Mouse (Mus musculus) heart, postnatal 0 days (tissue): ENCODE results near the gene Olfr1393. TPM values are rescaled to one million over a fixed set of nuclear protein-coding genes. Genes with fewer than 3 reads are reported as not detected.
"Not testable (repeated sequence)": the region's sequence is repeated elsewhere in the genome, so short reads cannot be mapped to it uniquely, and the experiment has no call there.

Experiments used
- ATAC-seq: fragments of 200-750 bp; cut with Nextera tagmentation; 2 replicates; pipeline ENCODE4 v1.8.0; 2017; ENCODE audit warnings: low read depth, moderate number of reproducible peaks, moderate library complexity; ENCODE audit not compliant: insufficient read depth
- DNase-seq: peaks from one replicate; pipeline ENCODE4 v3.0.0-alpha.2; 2016; ENCODE audit warnings: low spot score
- H3K27ac ChIP-seq: fragments of 300-500 bp; sonication (generic); 2 replicates; pipeline ENCODE4 v1.5.1; 2014; ENCODE audit warnings: low read depth, mild to moderate bottlenecking
- H3K27me3 ChIP-seq: fragments of 300-500 bp; sonication (generic); 2 replicates; pipeline ENCODE4 v1.6.1; 2014; ENCODE audit warnings: low read length, mixed read lengths; ENCODE audit not compliant: control insufficient read depth, insufficient read depth
- H3K36me3 ChIP-seq: fragments of 300-500 bp; sonication (generic); replicated peaks from 2 replicates; pipeline ENCODE4 v1.6.1; 2014; ENCODE audit warnings: low read length, mixed read lengths; ENCODE audit not compliant: control insufficient read depth, insufficient read depth
- H3K4me1 ChIP-seq: fragments of 300-500 bp; sonication (generic); 2 replicates; pipeline ENCODE4 v1.6.1; 2014; ENCODE audit warnings: antibody characterized with exemption; ENCODE audit not compliant: control insufficient read depth, insufficient read depth
- H3K4me2 ChIP-seq: fragments of 300-500 bp; sonication (generic); 2 replicates; pipeline ENCODE4 v1.6.1; 2014; ENCODE audit warnings: low read depth, mild to moderate bottlenecking, low read length, moderate library complexity
- H3K4me3 ChIP-seq: fragments of 300-500 bp; sonication (generic); 2 replicates; pipeline ENCODE4 v1.5.1; 2014; ENCODE audit warnings: low read depth, low read length
- H3K9ac ChIP-seq: fragments of 300-500 bp; sonication (generic); replicated peaks from 2 replicates; pipeline ENCODE4 v1.6.1; 2014; ENCODE audit warnings: low read depth, low read length, mixed read lengths
- H3K9me3 ChIP-seq: fragments of 300-500 bp; sonication (generic); replicated peaks from 2 replicates; pipeline ENCODE4 v1.6.1; 2016; ENCODE audit warnings: low read length; ENCODE audit not compliant: control insufficient read depth
- CTCF ChIP-seq: IDR thresholded peaks from 2 replicates; pipeline ENCODE4 v1.5.1; 2016; ENCODE audit warnings: antibody characterized with exemption, control low read depth, low read depth
- EP300 ChIP-seq: IDR thresholded peaks from 2 replicates; pipeline ENCODE4 v1.6.1; 2016; ENCODE audit warnings: antibody characterized with exemption, low read depth
- WGBS: fragments of 180-500 bp; shearing (Covaris S2); extraction: QIAGEN DNeasy Blood & Tissue Kit; methylation state at CpG from one replicate; pipeline ENCODE4 v1.1.7; 2014; 5-methylcytosine and 5-hydroxymethylcytosine counted together
- polyA plus RNA-seq: library from polyadenylated mRNA; unstranded; fragments of >200 nt; fragmentation: Nextera tagmentation; extraction: Ambion mirVana; gene quantifications from 2 replicates; pipeline ENCODE4 v1.2.1, GENCODE M21; 2015
- total RNA-seq: library from RNA; depleted of rRNA; stranded (reverse); fragments of >200 nt; gene quantifications from 2 replicates; pipeline ENCODE4 v1.2.3, GENCODE M21; 2014; ENCODE audit warnings: low replicate concordance

Gene Olfr1393
- total and polyA plus RNA-seq, 2 experiments from 2014 or later: 0.30 TPM; not detected in 1

- peak overlapping the region; percentile 77 for H3K27ac ChIP-seq
- H3K27me3 ChIP-seq: no peaks in the 10 kb centered on the region
- H3K4me3 ChIP-seq: no peak overlapping the region
- peaks cover 20% of the 10 kb centered on the region; the same call in 1 of the 2 replicates for H3K4me1 ChIP-seq
- DNase-seq (peak; percentile 64), ATAC-seq (peak; percentile 73)
- peaks cover 5% of the 10 kb centered on the region; the same call in 1 of the 2 replicates for H3K36me3 ChIP-seq
- no peaks in the 10 kb centered on the region for H3K9me3 ChIP-seq
- 34% methylated on average over 15 of the region's 15 CpGs for whole genome bisulfite sequencing
- H3K4me2 ChIP-seq: 0 out of 2 replicates have a peak overlapping the region, but pooled peaks have one; percentile 27
- no peak overlapping the region for H3K9ac ChIP-seq
- no peak for TF ChIP-seq EP300
- TF ChIP-seq CTCF: no peak
Measured at GRCm38 (mm10) chr11:49267970-49268579, 10.0 kb upstream of the Olfr1393 start.

DNA sequence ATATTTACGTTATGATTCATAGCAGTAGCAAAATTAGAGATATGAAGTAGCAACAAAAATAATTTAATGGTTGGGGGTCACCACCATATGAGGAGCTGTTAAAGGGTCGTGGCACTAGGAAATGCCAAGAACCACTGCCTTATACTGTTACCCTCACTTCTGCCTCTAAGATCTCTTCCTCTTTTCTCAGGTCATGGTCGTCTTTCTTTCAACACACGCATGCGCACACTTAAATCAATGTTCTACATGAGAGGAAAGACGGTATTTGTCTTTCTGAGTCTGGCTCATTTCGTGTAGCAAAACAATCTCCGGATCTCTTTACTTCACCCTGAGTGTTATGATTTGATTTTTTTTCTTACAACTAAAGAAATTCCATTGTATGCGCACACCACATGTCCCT lies 8.3 kb upstream of the Olfr1393 start:
- peaks cover 20% of the 10 kb centered on the region; the same call in 1 of the 2 replicates for H3K4me1 ChIP-seq
- H3K9ac ChIP-seq: no peak overlapping the region
- ATAC-seq (no peak), DNase-seq (no peak)
- H3K9me3 ChIP-seq: no peaks in the 10 kb centered on the region
- no peaks in the 10 kb centered on the region for H3K36me3 ChIP-seq
- H3K4me3 ChIP-seq: no peak overlapping the region
- 92% methylated on average over 9 of the region's 9 CpGs for WGBS
- no peaks in the 10 kb centered on the region for H3K27me3 ChIP-seq
- TF ChIP-seq EP300 (no peak), CTCF (no peak)
- no peak overlapping the region for H3K27ac ChIP-seq
- H3K4me2 ChIP-seq: no peak overlapping the region

GRCm38 (mm10) chr11:49270368-49270767 lies 7.7 kb upstream of the Olfr1393 start:
- no peak for ATAC-seq

GRCm38 (mm10) chr11:49271334-49271733 lies 6.8 kb upstream of the Olfr1393 start:
- peak; percentile 67 for DNase-seq

More at GRCm38 (mm10) chr11:49270368-49270767, 7.7 kb upstream of the Olfr1393 start:
- Histone ChIP-seq H3K27ac (no peak overlapping the region), H3K27me3 (no peaks in the 10 kb centered on the region), H3K9ac (no peak overlapping the region), H3K4me1 (peaks cover 20% of the 10 kb centered on the region; the same call in 1 of the 2 replicates), H3K4me3 (no peak overlapping the region), H3K36me3 (no peaks in the 10 kb centered on the region), H3K4me2 (no peak overlapping the region), H3K9me3 (no peaks in the 10 kb centered on the region)
- WGBS: 78% methylated on average over 4 of the region's 4 CpGs
- TF ChIP-seq CTCF (no peak), EP300 (no peak)
- no peak for DNase-seq

DNA sequence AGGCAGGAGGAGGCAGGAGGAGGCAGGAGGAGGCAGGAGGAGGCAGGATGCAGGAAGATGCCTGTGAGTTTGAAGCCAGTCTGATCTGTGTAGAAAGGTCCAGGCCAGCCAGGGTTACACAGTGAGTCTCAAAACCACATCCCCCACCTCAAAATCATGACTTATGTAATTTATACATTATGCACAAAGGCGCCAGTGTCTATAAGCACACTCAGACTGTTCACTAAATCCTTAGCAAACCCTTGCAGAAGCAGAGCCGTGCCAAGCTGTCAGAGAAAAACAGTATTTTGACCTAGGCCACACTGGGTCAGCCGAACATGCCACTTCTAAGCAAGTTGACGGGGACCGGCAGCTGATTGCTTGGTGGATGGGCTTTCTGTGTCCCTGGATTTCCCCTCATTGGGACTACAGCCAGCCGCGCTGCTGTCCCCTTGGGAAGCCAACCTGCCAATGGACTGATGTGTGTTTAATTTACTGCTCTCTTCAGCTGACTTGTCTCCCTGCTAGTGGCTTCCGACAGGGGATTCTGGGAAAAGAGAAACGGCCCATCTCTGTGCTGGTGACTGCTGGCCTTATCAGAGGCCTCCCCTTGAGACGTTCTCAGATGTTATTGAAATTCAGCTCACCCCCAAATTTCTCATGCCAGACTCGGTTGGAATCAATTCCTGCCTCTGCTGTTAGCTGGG lies 4.1 kb upstream of the Olfr1393 start:
- H3K9ac ChIP-seq: no peak overlapping the region
- DNase-seq (no peak), ATAC-seq (no peak)
- no peaks in the 10 kb centered on the region for H3K27me3 ChIP-seq
- WGBS: 69% methylated on average over 11 of the region's 11 CpGs
- H3K9me3 ChIP-seq: no peaks in the 10 kb centered on the region
- H3K4me2 ChIP-seq: no peak overlapping the region
- H3K27ac ChIP-seq: no peak overlapping the region
- TF ChIP-seq CTCF (no peak), EP300 (no peak)
- H3K4me1 ChIP-seq: no peaks in the 10 kb centered on the region
- H3K36me3 ChIP-seq: no peaks in the 10 kb centered on the region
- no peak overlapping the region for H3K4me3 ChIP-seq

More at GRCm38 (mm10) chr11:49271334-49271733, 6.8 kb upstream of the Olfr1393 start:
- Histone ChIP-seq H3K27ac (no peak overlapping the region), H3K9me3 (no peaks in the 10 kb centered on the region), H3K36me3 (no peaks in the 10 kb centered on the region), H3K27me3 (no peaks in the 10 kb centered on the region), H3K4me2 (no peak overlapping the region), H3K4me3 (no peak overlapping the region), H3K4me1 (peaks cover 20% of the 10 kb centered on the region; the same call in 1 of the 2 replicates), H3K9ac (no peak overlapping the region)
- no peak for TF ChIP-seq EP300
- TF ChIP-seq CTCF: peak; percentile 83
- 0 out of 2 replicates have a peak, but pooled peaks have one; percentile 30 for ATAC-seq
- 31% methylated on average over 7 of the region's 7 CpGs for WGBS

DNA sequence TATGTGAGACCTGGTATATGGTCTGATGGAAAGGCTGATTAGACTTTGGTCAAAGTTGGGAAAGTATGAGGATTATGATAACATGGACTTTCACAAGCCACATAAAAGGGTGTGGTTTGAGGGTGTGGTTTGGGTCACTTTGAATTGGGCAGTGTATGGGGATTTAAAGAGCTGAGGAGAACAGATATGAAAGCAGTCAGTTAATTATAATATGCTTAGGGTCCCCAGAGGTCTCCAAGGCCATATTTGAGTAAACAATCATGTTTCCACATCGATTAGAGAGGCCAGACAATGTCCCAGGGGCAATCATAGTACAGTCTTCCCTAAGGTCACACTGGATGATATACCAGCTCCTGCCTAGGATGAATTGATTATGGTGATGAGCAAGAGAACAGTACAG lies 6.9 kb downstream of the Olfr1393 start, which contains the start of gene Olfr1392:
Olfr1392 (plus strand) TSS at position 301 of the 400 bp plus-strand sequence.
- not testable (repeated sequence) for H3K4me3 ChIP-seq

More for the DNA sequence above, 6.9 kb downstream of the Olfr1393 start, which contains the start of gene Olfr1392:
- DNase-seq, H3K27ac ChIP-seq, H3K27me3 ChIP-seq, H3K4me2 ChIP-seq, H3K36me3 ChIP-seq, ATAC-seq, H3K9me3 ChIP-seq, H3K4me1 ChIP-seq, H3K9ac ChIP-seq: not testable (repeated sequence)
- WGBS: 38% methylated on average over 1 of the region's 1 CpGs
